Mouse (Mus musculus) testis, adult 2 months (tissue): ENCODE data around the gene Fndc8. TPM values are rescaled to one million over a fixed set of nuclear protein-coding genes. Genes with fewer than 3 reads are reported as not detected.

Experiments
- H3K27ac ChIP-seq: fragments of 200-500 bp; 2 replicates; pipeline ENCODE4 v1.5.1; 2012; ENCODE audit warnings: low read depth, low read length; ENCODE audit not compliant: control insufficient read depth, insufficient read depth
- H3K27me3 ChIP-seq: fragments of 200-500 bp; 2 replicates; pipeline ENCODE4 v1.6.1; 2012; ENCODE audit warnings: mild to moderate bottlenecking, low read length, moderate library complexity; ENCODE audit not compliant: control insufficient read depth, insufficient read depth
- H3K36me3 ChIP-seq: fragments of 200-500 bp; 2 replicates; pipeline ENCODE4 v1.6.1; 2012; ENCODE audit warnings: mild to moderate bottlenecking, low read length; ENCODE audit not compliant: control insufficient read depth, insufficient read depth
- H3K4me1 ChIP-seq: fragments of 200-500 bp; 2 replicates; pipeline ENCODE4 v1.6.1; 2012; ENCODE audit warnings: low read length; ENCODE audit not compliant: control insufficient read depth, insufficient read depth
- H3K4me3 ChIP-seq: fragments of 200-500 bp; 2 replicates; pipeline ENCODE4 v1.5.1; 2012; ENCODE audit warnings: low read depth, mild to moderate bottlenecking, low read length, moderate library complexity, mixed read lengths; ENCODE audit not compliant: control insufficient read depth
- CTCF ChIP-seq: fragments of 200-500 bp; IDR thresholded peaks from 2 replicates; pipeline ENCODE4 v1.5.1; 2012; ENCODE audit warnings: low read depth, mild to moderate bottlenecking, inconsistent platforms, low read length, moderate library complexity; ENCODE audit not compliant: control insufficient read depth, insufficient read depth, insufficient replicate concordance
- POLR2A ChIP-seq: fragments of 200-500 bp; IDR thresholded peaks from 2 replicates; pipeline ENCODE4 v1.6.1; 2012; ENCODE audit warnings: low read depth, mild to moderate bottlenecking, inconsistent platforms, low read length, moderate library complexity; ENCODE audit not compliant: control insufficient read depth
- polyA plus RNA-seq: library from polyadenylated mRNA; depleted of rRNA; stranded (reverse); fragments of >200 nt; gene quantifications from 2 replicates; pipeline ENCODE4 v1.2.3, GENCODE M21; 2012; rRNA removed

Gene Fndc8
- polyA plus RNA-seq, 1 experiment, result 144 TPM

DNA sequence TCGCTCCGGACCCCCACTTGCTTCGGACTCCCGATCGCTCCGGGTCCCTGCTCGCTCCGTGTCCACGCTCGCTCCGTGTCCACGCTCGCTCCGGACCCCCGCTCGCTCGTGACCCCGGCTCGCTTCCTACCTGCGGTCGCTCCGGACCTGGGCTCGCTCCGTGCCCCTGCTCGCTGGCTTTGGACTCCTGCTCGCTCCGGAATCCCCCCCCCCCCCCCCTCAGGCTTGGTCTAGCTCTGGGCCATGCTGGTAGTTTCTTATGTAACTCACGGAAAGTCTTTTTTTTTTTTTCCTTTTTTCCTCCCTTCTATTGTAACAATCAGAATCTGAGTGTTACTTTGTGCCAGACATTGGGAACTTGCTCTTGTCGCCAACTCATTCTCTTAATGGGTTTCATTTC, 41.3 kb downstream of the Fndc8 start:
- no peak for TF ChIP-seq POLR2A
- TF ChIP-seq CTCF, result no peak
- Histone ChIP-seq H3K27ac (no peak overlapping the region), H3K4me3 (no peak overlapping the region; the same call in 1 of the 2 replicates), H3K36me3 (no peaks in the 10 kb centered on the region), H3K27me3 (no peaks in the 10 kb centered on the region), H3K4me1 (peaks cover 4% of the 10 kb centered on the region; the same call in 1 of the 2 replicates)

DNA sequence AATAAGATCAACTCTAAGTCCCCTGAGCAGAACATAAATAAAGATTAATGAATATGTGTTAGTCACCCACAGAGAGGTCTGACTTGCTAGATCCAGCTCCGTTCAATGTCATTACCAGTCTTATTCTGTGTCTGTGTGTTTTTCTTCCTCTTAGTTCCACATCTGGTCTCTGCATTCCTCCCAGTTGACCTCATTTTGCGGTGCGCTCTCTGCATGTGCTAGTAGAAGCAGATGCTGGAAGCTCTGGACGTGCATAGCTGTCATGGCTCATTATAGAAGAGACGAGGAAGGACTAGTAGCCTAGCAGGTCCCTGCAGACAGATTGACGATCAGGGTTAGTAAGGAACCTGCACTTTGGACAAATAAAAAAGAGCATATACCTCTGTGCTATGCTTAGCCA, 51.4 kb downstream of the Fndc8 start:
- TF ChIP-seq POLR2A (no peak), CTCF (no peak)
- Histone ChIP-seq H3K27ac (no peak overlapping the region), H3K36me3 (no peaks in the 10 kb centered on the region), H3K4me3 (no peak overlapping the region), H3K4me1 (no peaks in the 10 kb centered on the region), H3K27me3 (no peaks in the 10 kb centered on the region)

DNA sequence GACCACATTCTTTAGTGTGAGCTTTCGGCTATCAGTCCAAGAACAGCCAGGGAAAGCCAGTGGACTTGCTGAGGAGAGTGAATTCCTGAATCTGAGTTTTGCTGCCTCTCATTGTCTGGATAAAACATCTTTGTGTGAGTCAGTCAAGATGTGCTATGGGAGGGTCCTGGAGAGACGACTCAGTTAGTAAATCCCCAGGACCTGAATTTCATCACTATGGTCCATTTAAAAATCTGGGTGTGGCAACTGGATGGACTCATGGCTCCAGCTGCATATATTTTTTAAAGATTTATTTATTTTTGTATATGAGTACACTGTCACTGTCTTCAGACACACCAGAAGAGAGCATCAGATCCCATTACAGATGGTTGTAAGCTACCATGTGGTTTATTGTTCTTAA, 53.7 kb downstream of the Fndc8 start:
- H3K27me3 ChIP-seq, result no peaks in the 10 kb centered on the region
- no peak overlapping the region for H3K4me3 ChIP-seq
- no peaks in the 10 kb centered on the region for H3K4me1 ChIP-seq
- H3K36me3 ChIP-seq, result no peaks in the 10 kb centered on the region
- TF ChIP-seq POLR2A, result no peak
- TF ChIP-seq CTCF, result no peak
- H3K27ac ChIP-seq, result no peak overlapping the region

DNA sequence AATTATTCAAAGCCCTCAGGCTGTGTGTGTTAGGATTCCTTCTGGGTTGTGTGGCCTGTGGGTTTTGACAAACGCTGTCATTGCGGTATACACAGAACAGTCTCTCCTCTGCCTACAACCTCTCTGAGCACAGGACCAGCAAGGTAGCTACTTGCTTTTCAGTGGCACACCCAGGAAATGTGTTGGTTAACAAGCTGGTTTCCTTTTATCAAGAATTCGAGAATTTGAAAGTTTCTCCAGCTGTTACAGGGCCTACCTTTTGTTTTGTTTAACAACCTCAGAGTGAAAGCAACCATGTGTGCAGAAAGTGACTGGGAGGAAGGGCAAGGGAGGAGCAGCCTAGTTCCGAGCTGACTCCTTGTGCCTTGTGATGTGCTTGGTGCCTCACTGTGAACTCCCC, 55.5 kb downstream of the Fndc8 start:
- Histone ChIP-seq H3K27me3 (peaks cover 3% of the 10 kb centered on the region; the same call in 1 of the 2 replicates), H3K36me3 (no peaks in the 10 kb centered on the region), H3K4me1 (peaks cover 9% of the 10 kb centered on the region), H3K4me3 (no peak overlapping the region), H3K27ac (no peak overlapping the region)
- no peak for TF ChIP-seq POLR2A
- no peak for TF ChIP-seq CTCF

DNA sequence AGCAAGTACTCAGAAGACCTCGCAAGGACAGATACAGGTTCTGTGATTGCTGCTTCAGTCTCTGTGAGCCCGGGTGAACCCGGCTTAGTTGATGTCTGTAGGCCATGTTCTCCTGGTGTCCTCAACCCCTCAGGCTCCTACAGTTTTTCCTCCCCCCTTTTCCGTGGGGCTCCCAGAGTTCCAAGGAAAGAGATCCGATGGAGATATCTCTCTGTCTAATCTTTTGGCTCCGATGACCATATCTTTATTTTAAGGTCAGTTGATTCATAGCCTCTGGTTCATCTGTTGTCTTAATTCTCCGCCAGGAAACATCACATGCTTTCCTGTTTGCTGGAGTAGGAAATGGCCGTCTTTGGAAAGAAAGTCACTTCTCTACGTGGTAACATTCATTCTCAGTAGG, 57.1 kb downstream of the Fndc8 start:
- Histone ChIP-seq H3K36me3 (no peaks in the 10 kb centered on the region), H3K27me3 (peaks cover 3% of the 10 kb centered on the region; the same call in 1 of the 2 replicates), H3K27ac (no peak overlapping the region), H3K4me3 (no peak overlapping the region), H3K4me1 (peaks cover 10% of the 10 kb centered on the region)
- TF ChIP-seq CTCF (no peak), POLR2A (no peak)

Other genes with a start within 250 kb of the Fndc8 start
- gene Cct6b, start 127.8 kb upstream of the Fndc8 start, polyA plus RNA-seq, result 89.2 and 95.6 TPM in 2 replicates
- gene Zfp830, start 127.8 kb upstream of the Fndc8 start, polyA plus RNA-seq, result 14.0 and 18.1 TPM in 2 replicates
- gene Lig3, start 111.0 kb upstream of the Fndc8 start, polyA plus RNA-seq, result 107 and 120 TPM in 2 replicates
- gene Rffl, start 20.9 kb upstream of the Fndc8 start, polyA plus RNA-seq, result 135 and 143 TPM in 2 replicates
- 13.8 and 15.1 TPM in 2 replicates for gene Rad51d, start 1.5 kb upstream of the Fndc8 start, polyA plus RNA-seq
- 9.6 and 9.7 TPM in 2 replicates for gene Nle1, start 16.3 kb downstream of the Fndc8 start, polyA plus RNA-seq
- gene Unc45b, start 18.4 kb downstream of the Fndc8 start, polyA plus RNA-seq, result 3.3 and 7.2 TPM in 2 replicates
- gene Slfn5, start 59.2 kb downstream of the Fndc8 start, polyA plus RNA-seq, result 1.7 and 3.5 TPM in 2 replicates
- 0.07 and 0.11 TPM in 2 replicates for gene Slfn9, start 99.7 kb downstream of the Fndc8 start, polyA plus RNA-seq
- gene Slfn8, start 128.7 kb downstream of the Fndc8 start, polyA plus RNA-seq, result 0.19 TPM in 1 of 2 replicates, not detected in the other
- gene Slfn2, start 173.0 kb downstream of the Fndc8 start, polyA plus RNA-seq, result 0.06 and 0.16 TPM in 2 replicates
- not detected in 2 replicates for gene Slfn1, start 224.7 kb downstream of the Fndc8 start, polyA plus RNA-seq